Mouse (Mus musculus): ENCODE data around the gene Evi5l.

Gene Evi5l

DNA sequence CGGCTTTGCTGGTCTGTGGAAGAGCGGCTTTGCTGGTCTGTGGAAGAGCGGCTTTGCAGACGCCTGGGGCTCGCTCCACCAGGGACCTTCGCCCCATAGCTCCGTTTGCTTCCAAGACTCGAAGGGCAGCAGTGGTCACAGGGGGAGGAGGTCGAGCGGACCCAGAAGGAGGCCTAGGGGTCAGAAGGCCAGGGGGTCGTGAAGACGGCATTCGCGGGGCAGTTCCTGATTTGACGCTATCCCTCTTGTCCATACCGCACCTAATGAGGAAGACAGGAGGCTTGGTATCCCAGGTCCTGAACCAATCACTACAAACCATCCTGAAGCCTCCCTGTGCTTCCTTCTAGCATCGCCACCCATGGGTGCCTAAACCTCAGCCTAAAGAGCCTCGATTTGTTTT, 49.9 kb downstream of the Evi5l start:
- no peaks in the 10 kb centered on the region for H3K36me3 ChIP-seq (ENCODE audit: control insufficient read depth, insufficient read depth, low read length, poor library complexity, severe bottlenecking)
- DNase-seq (ENCODE audit: low read depth, low spot score), result no peak
- no peaks in the 10 kb centered on the region for H3K27me3 ChIP-seq (ENCODE audit: control insufficient read depth, insufficient read depth, low read length, poor library complexity, severe bottlenecking)

DNA sequence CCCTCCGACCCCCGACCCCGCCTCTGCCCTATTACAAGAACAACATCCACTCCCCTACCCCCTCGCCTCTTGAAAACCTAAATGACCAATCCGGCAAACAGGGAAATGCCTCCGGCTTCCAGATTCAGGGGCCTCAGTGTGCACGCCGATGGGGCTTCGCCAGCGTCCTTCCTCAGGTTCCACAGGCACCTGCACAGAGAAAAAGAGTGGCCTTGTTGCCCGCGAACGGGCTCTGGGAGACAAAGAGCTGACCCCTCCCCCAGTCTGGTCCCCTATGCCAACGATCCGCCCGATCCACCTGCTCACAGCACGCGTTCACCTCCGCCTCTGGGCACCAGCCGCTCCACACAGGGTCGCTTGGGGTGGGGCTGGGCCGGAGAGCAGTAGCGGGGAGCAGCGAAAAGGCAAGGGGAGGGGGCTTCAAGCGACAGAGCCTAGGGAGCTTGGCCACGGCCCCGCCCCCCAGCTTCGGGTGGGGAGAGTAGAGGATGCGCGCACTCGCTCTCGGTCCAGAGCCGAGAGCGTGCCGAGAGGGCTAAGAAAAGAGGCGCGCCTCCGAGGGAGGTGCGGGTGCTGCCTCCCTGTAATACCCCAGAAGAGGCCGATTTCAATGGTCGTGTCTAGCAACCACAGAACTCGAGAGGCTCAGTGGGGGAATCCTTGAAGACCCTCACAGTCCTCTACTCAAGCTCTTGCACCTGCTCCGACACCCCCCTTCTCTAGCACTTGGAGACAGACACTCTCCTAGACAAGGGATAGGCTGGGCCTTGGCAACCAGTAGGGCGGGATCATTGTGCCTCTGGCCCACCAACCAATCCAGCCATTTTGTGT, 50.6 kb downstream of the Evi5l start, which contains the start of gene Prr36:
TSS of gene Prr36 (minus strand) at position 669 of the 831 bp plus-strand sequence.
- DNase-seq (ENCODE audit: low read depth, low spot score), result peak; percentile 5
- H3K27me3 ChIP-seq (ENCODE audit: control insufficient read depth, insufficient read depth, low read length, poor library complexity, severe bottlenecking), result no peaks in the 10 kb centered on the region
- H3K36me3 ChIP-seq (ENCODE audit: control insufficient read depth, insufficient read depth, low read length, poor library complexity, severe bottlenecking), result no peaks in the 10 kb centered on the region

DNA sequence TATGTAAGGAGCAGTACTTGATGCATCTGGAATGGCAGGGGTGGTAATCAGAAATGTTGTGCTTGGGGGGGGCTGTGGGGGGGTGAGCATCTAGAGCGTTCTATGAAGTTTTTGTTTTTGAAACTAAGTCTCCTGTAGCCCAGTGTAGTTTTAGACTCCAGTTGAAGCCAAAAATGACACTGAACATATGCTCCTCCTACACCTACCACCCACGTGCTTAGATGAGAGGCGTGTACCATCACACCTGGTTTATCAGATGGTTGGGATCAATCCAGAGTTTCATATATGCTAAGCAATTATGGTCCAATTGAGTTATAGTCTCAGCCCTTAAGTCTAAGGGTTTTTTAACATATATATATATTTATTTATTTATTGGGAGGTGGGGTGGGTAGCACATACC, 53.2 kb downstream of the Evi5l start:
- DNase-seq (ENCODE audit: low read depth, low spot score), result no peak
- no peaks in the 10 kb centered on the region for H3K27me3 ChIP-seq (ENCODE audit: control insufficient read depth, insufficient read depth, low read length, poor library complexity, severe bottlenecking)

DNA sequence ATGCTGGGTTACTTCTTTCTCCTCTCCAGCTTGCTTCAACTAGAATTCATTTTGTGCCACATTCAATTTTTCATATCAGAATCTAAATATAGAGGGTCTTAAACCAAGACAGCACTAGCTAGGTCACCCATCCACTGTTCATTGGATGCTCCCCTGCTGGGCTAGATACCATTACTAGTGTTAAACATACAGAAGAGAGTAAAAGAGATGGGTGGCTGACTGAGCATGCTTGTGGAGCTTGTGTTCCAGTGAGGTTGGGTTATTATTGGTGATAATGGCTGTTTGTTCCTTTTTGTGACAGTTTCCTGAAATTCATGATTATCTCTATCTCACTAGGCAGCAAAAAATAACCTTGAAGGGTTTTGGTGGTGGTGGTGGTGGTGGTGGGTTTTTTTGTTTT, 55.7 kb downstream of the Evi5l start:
- DNase-seq (ENCODE audit: low read depth, low spot score), result no peak
- no peaks in the 10 kb centered on the region for H3K27me3 ChIP-seq (ENCODE audit: control insufficient read depth, insufficient read depth, low read length, poor library complexity, severe bottlenecking)
- no peaks in the 10 kb centered on the region for H3K36me3 ChIP-seq (ENCODE audit: control insufficient read depth, insufficient read depth, low read length, poor library complexity, severe bottlenecking)

More for the DNA sequence above, 53.2 kb downstream of the Evi5l start:
- H3K36me3 ChIP-seq (ENCODE audit: control insufficient read depth, insufficient read depth, low read length, poor library complexity, severe bottlenecking), result no peaks in the 10 kb centered on the region

DNA sequence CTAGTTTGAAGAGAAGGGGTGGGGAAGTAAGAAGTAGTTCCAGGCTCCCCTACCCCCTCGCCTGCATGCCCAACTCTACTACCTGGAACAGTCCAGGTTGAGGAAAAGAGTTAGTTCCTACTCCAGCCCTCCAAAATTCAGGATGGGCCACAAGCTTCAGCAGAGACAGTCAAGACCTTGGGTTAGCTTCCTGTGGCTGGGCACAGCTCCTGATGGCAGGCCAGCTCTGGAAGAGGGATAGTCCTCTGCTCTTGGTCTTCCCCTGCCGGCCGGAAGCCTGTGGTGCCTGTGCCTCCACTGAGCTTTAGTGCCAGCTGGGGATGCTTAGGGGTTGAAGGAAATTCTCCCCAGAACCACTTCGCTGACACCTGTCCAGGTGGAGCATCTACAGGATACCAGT, 60.0 kb downstream of the Evi5l start:
- Histone ChIP-seq H3K36me3 (ENCODE audit: control insufficient read depth, insufficient read depth, low read length, poor library complexity, severe bottlenecking) (no peaks in the 10 kb centered on the region), H3K27me3 (ENCODE audit: control insufficient read depth, insufficient read depth, low read length, poor library complexity, severe bottlenecking) (no peaks in the 10 kb centered on the region)
- DNase-seq (ENCODE audit: low read depth, low spot score), result no peak

DNA sequence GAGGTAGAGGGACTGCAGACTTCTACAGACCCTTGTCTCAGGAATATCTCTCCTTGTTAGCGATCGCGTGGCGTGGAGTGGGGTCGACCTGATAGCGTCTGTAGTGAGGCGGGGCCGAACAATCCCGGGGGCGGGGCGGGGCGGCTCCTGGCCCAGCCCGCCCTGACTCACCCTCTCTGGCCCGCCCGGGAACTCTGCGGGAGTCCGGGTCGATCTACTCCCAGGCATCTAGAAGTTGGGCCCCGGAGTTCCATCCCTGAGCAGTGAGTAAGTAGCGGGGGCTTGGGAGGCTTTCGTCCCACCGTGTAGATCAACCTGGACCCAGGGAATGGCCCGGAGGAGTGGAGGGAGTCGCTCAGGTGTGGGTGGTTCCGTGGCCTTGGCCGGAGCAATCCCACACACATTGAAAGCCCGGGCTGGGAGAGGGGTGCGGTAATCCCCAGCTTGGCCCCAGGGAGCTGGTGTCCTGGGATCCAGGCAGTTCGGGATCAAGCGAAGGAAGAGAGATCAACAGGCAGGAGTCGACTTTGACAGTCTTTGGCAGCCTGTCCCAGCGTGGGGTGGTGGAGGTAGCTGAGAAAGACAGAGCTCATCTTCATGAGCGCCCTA, 60.5 kb downstream of the Evi5l start, which contains the start of gene Lrrc8e:
TSS of gene Lrrc8e (plus strand) at position 89 of the 609 bp plus-strand sequence.
- H3K36me3 ChIP-seq (ENCODE audit: control insufficient read depth, insufficient read depth, low read length, poor library complexity, severe bottlenecking), result no peaks in the 10 kb centered on the region
- no peaks in the 10 kb centered on the region for H3K27me3 ChIP-seq (ENCODE audit: control insufficient read depth, insufficient read depth, low read length, poor library complexity, severe bottlenecking)
- no peak for DNase-seq (ENCODE audit: low read depth, low spot score)

DNA sequence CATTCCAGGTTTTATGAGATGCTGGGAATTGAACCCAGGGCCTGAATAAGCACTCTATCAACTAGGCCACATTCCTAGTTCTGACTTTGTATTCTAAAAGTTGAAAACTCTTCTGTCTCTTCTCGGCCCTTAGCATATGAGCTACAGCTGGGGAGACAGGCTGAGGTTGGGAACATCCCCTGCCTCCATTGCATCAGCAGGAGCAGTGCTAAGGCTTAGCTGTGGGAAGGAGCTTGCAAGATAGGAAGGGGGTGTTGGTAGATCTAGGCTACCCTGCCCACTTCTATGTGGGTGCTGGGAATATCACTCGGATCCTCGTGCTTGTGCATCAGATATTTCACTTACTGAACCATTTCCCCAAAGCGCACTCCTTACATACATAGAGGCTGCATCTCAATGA, 61.6 kb downstream of the Evi5l start:
- Histone ChIP-seq H3K27me3 (ENCODE audit: control insufficient read depth, insufficient read depth, low read length, poor library complexity, severe bottlenecking) (no peaks in the 10 kb centered on the region), H3K36me3 (ENCODE audit: control insufficient read depth, insufficient read depth, low read length, poor library complexity, severe bottlenecking) (no peaks in the 10 kb centered on the region)
- DNase-seq (ENCODE audit: low read depth, low spot score), result no peak

DNA sequence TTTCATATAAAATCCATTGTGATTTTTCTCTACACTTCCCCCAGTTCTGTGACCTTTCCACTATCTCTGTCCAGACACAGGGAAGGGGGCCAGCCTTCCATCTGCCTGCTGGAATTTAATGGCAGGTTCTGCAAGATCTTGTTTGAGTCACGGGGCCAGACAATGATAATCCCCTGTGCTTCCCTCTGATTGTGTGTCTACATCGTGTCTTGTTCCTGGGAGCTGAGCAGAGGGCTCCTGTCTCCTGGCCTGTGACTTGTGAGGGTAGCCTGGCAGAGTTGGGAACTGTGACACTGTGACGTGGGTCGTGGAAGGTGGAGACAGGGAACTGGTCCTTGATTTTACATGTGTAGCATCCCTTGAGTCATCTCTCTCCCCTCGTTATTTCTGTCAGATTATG, 63.4 kb downstream of the Evi5l start:
- Histone ChIP-seq H3K27me3 (ENCODE audit: control insufficient read depth, insufficient read depth, low read length, poor library complexity, severe bottlenecking) (no peaks in the 10 kb centered on the region), H3K36me3 (ENCODE audit: control insufficient read depth, insufficient read depth, low read length, poor library complexity, severe bottlenecking) (no peaks in the 10 kb centered on the region)
- no peak for DNase-seq (ENCODE audit: low read depth, low spot score)

DNA sequence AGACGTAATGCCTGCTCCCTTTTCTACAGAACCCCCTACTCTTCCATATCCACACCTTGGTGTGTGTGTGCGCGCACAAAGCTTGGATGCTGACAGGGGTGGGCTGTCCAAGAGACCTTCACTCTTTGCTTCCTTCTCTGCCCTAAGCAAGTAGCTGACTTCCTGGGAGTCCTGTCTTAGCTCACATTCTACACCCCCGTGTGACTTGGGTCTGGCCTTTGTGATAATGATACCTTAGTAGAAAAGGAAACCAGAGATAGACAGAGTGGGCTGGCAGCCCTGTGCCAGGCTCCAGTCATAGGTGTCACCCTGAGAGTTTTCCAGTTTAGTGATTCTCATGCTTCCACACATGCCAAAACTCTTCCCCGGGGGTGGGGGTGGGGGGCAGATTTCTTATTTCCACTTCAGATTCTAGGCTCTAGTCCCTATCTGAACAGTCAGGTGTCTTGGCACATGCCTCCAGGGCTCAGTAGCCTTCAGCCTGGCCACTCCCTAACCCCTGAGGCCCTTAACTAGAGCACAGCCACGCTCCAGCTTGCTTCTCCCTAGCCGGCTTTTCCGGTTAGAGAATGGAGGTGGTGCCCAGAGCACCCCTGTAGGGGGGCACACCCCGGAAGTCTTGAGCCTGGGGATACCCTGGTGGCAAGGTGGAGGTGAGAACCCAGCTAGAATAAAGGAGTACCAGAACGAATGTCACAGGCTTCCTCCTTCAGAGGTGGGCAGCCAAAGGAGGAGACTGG, 64.4 kb downstream of the Evi5l start:
- Histone ChIP-seq H3K36me3 (ENCODE audit: control insufficient read depth, insufficient read depth, low read length, poor library complexity, severe bottlenecking) (no peaks in the 10 kb centered on the region), H3K27me3 (ENCODE audit: control insufficient read depth, insufficient read depth, low read length, poor library complexity, severe bottlenecking) (no peaks in the 10 kb centered on the region)
- no peak for DNase-seq (ENCODE audit: low read depth, low spot score)

DNA sequence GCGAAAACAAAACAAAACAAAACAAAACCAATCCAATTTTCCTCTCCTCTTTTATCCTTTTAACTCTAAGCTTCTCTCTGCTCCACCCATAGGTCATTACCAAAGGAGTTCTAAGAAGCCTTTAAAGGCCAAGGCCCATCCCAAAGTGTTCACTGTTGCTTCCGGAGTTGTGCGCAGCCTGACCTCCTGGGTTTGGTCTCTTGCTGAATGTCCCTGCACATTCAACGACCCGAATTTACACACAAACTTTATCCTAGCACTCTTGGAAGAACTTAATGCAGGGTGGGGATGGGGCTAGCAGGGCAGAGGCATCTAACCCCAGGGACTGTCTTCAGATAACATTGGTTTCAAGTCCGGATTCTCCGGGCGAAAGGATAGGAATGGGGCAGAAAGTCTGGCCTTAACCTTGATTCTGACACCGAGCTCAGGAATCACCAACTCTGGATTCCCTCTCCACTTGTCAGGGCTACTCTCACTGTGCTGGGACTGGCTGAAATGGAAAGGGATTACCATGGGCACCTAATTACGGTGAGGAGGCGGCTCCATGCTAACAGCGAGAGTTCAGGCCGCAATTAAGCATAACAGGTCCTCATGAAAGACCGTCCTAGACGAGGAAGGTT, 71.6 kb downstream of the Evi5l start:
- Histone ChIP-seq H3K36me3 (ENCODE audit: control insufficient read depth, insufficient read depth, low read length, poor library complexity, severe bottlenecking) (peaks cover 3% of the 10 kb centered on the region), H3K27me3 (ENCODE audit: control insufficient read depth, insufficient read depth, low read length, poor library complexity, severe bottlenecking) (no peaks in the 10 kb centered on the region)
- no peak for DNase-seq (ENCODE audit: low read depth, low spot score)

DNA sequence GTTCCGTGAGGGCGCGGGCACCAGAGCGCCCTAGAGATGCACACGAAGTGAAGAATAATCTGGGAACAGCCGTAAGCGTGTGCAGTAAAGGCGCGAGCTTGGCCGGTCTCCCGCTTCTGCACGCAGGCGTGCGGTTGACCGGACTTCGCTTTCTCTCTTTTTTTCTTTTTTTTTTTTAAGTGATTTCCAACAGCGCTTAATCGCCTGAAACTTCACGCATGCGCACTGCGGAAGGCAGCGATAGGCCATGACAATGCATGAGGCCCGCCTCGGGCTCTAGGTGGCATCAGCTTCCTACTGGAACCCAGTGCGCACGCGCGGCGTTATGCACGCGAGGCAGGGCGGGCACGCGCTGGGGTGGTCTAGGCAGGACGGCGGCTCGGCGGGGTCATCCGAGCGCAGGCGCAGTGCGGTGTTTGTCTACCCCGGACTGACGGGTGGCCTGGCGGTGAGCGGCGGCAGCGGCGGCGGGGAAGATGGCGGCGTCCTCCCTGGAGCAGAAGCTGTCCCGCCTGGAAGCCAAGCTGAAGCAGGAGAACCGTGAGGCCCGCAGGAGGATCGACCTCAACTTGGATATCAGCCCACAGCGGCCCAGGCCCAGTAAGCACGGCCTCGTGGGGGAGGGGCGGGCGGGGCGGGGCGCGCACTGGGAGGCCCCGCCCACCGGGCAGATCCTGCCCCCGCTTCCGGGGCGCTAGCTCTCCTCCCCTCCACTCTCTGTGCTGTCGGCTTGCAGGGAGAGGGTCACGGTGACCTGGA, 72.2 kb downstream of the Evi5l start, which contains the start of the genes Map2k7 and Gm49320:
TSS of gene Map2k7 (plus strand) at position 307 of the 759 bp plus-strand sequence.
TSS of gene Gm49320 (plus strand) at position 432 of the 759 bp plus-strand sequence.
- Histone ChIP-seq H3K27me3 (ENCODE audit: control insufficient read depth, insufficient read depth, low read length, poor library complexity, severe bottlenecking) (no peaks in the 10 kb centered on the region), H3K36me3 (ENCODE audit: control insufficient read depth, insufficient read depth, low read length, poor library complexity, severe bottlenecking) (peaks cover 3% of the 10 kb centered on the region)
- DNase-seq (ENCODE audit: low read depth, low spot score), result peak; percentile 100

DNA sequence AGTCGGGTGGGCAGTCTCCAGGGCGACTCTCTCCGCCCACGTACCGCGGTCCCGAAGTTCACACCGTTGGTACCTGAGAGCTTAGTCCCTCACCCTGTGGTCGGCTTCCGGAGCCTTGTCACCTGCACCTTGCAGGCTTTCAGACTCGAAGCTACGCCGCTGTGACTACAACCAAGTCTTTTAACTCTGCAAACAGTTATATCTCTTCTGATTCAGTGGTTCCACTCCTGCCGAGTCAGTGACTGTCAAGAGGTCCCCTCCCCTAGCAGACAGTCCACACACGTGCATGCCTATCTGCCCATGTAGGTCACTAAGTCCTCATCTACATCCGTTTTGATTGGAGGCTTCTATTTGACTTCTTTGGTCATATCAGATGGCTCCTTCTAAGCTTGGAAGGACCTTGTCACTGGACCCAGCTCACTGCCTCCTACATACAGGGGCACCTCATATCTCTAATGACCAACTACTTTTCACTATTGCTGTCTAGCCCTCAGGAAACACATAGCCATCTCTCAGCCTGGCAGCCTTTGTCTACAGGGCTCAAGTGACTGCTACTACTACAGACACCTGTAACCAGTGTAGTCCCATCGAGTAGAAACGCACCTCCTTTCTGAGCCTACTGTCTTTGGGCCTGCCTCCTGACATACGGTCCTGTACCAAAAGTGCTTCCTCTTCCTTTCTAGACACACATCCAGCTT, 73.0 kb downstream of the Evi5l start:
- Histone ChIP-seq H3K36me3 (ENCODE audit: control insufficient read depth, insufficient read depth, low read length, poor library complexity, severe bottlenecking) (peaks cover 6% of the 10 kb centered on the region), H3K27me3 (ENCODE audit: control insufficient read depth, insufficient read depth, low read length, poor library complexity, severe bottlenecking) (no peaks in the 10 kb centered on the region)
- no peak for DNase-seq (ENCODE audit: low read depth, low spot score)

DNA sequence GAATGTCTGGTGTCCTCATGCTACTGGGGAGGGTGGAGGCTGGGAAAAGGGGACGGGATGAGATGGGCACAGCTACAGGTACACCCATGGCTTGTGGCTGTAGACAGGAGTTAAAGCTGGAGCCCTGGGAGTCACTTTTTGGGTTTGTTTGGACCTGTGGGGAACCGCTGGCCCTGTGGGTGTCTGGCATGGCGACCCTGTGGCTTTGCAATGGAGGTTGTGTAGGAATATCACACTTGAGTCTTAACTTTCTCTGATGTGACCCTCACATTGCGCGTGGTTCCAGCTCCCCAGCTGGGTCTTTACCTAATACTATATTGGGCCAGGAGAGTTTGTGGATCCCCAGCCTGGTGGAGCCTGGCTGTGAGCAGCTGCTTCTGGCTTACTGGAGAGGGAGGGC, 78.7 kb downstream of the Evi5l start:
- no peak for DNase-seq (ENCODE audit: low read depth, low spot score)
- Histone ChIP-seq H3K36me3 (ENCODE audit: control insufficient read depth, insufficient read depth, low read length, poor library complexity, severe bottlenecking) (peaks cover 19% of the 10 kb centered on the region), H3K27me3 (ENCODE audit: control insufficient read depth, insufficient read depth, low read length, poor library complexity, severe bottlenecking) (no peaks in the 10 kb centered on the region)

Data from splenic B cell, adult 2 months (primary cell).